Mouse (Mus musculus) bone marrow, adult 2 months (tissue): ENCODE data around the gene Gal. TPM values are rescaled to one million over a fixed set of nuclear protein-coding genes. Genes with fewer than 3 reads are reported as not detected.
A peak's percentile ranks its signal among the peaks of the same experiment; 100 is the strongest.

ENCODE experiments used
- H3K27ac ChIP-seq: fragments of 200-500 bp; 2 replicates; pipeline ENCODE4 v1.5.1; 2012; ENCODE audit warnings: low read depth, mild to moderate bottlenecking, control low read depth, inconsistent platforms, low read length; ENCODE audit not compliant: control insufficient read depth, poor library complexity, insufficient read depth
- H3K4me1 ChIP-seq: fragments of 200-500 bp; 2 replicates; pipeline ENCODE4 v1.6.1; 2011; ENCODE audit warnings: low read length; ENCODE audit not compliant: control insufficient read depth, insufficient read depth
- H3K4me3 ChIP-seq: fragments of 200-500 bp; replicated peaks from 2 replicates; pipeline ENCODE3; 2011; ENCODE audit warnings: mild to moderate bottlenecking, low read depth, low read length, control low read depth; ENCODE audit not compliant: control insufficient read depth
- CTCF ChIP-seq: fragments of 200-500 bp; IDR thresholded peaks from 2 replicates; pipeline ENCODE4 v1.5.1; 2011; ENCODE audit warnings: low read length, control low read depth; ENCODE audit not compliant: control insufficient read depth, insufficient read depth
- POLR2A ChIP-seq: fragments of 200-500 bp; IDR thresholded peaks from 2 replicates; pipeline ENCODE4 v1.6.1; 2011; ENCODE audit warnings: low read depth, mild to moderate bottlenecking, control low read depth, low read length, borderline replicate concordance; ENCODE audit not compliant: control insufficient read depth
- WGBS: fragments of 180-500 bp; shearing (Covaris S2); methylation state at CpG from one replicate; pipeline ENCODE4 v1.1.7; 2018; 5-methylcytosine and 5-hydroxymethylcytosine counted together
- polyA plus RNA-seq: library from polyadenylated mRNA; stranded (reverse); fragments of >200 nt; gene quantifications from 2 replicates; pipeline ENCODE4 v1.2.4, GENCODE M21; 2011; ENCODE audit warnings: low replicate concordance; ENCODE audit not compliant: missing spikeins, insufficient read depth, insufficient read length

Gene Gal
- polyA plus RNA-seq, 1 experiment: not detected

DNA sequence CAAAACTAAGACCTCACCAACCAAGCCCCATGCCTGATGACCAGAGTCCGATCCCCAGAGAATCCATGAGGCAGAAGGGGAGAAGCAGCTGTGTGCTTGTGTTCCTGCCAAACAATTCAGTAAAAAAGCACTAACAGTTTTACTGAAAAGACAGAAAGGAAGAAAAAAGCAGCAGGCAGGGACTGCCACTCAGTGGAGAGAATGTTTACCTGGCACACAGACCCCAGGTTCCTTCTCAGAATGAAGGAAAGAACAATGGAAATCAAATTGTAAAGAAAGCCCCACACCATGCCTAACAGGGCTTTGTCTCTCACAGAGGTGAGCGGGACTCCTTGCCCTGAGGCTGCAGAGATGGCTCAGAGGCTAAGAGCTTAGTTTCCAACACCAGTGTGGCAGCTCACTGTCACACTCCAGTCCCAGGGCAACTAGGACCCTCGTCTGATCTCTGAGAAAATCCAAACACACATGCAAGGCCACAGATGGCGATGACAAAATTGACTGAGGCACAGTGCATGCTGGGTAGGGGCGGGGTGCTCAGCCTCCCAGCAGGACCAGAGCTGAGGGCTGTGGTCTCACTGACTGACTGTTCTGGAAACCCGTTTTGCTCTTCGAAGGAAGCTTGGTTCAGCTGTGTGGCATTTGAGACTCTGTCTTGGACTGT lies 14.9 kb upstream of the Gal start:
- no peak overlapping the region for H3K27ac ChIP-seq
- peaks cover 3% of the 10 kb centered on the region; the same call in 1 of the 2 replicates for H3K4me1 ChIP-seq
- 60% methylated on average over 7 of the region's 7 CpGs for WGBS
- TF ChIP-seq POLR2A (no peak), CTCF (no peak)
- no peak overlapping the region for H3K4me3 ChIP-seq

DNA sequence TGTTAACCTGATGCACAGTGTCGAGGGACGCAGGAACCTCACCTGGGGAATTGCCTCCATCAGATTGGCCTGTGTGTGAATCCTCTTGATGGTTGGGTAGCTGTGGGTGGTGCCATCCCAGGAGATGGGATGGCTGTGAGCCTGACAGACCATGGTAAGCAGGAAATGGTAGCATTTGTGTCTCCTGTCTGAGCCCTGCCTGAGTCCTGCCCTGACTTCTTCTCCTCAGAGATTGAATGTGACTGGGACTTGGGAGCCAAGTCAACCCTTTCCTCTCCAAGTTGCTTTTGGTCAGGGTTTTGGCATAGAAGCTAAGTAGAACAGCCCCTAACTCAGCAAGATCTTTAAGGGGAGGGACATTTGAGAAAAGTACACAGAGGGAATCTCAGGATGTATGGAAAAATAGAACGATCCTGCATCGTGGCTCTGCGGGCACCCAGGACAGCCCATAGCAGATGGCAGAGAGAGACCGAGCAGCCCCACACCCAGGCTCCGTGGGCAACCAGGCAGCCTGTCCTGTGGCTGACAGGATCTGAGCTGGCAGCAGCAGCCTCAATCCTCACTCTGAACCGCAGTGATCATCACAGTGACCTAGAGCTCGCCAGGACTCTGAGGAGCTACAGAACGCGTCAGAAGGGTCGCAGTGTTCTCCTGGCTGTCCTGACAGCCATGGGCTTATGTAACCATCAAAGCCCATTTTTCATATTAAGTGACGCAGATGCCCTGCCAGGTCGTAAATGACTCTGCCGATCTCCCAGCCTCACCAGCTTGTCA lies 13.9 kb upstream of the Gal start:
- 84% methylated on average over 15 of the region's 15 CpGs for WGBS
- no peak overlapping the region for H3K27ac ChIP-seq
- no peak for TF ChIP-seq POLR2A

DNA sequence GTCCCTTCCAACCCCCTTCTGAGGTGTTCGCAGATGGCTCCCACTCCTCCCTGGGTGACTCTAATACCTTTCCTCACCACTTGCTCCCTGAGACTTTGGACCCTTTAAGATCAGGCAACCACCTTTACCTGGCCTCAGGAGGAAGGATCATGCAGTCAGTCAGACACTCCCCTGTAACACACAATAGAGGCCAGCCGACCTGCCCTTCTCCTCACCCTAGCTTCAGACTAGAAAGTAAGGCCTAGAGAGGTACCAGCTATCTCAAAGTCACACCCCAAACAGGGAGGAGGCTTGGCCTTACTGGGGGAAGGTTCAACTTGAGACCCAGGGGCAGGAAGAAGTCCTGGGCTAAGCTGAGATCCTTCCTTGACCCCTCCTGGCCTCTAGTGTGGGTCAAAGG lies 9.9 kb upstream of the Gal start:
- TF ChIP-seq CTCF (no peak), POLR2A (no peak)
- no peak overlapping the region for H3K4me3 ChIP-seq
- 84% methylated on average over 2 of the region's 2 CpGs for WGBS

More for the DNA sequence above, 13.9 kb upstream of the Gal start:
- Histone ChIP-seq H3K4me1 (peaks cover 6% of the 10 kb centered on the region; the same call in 1 of the 2 replicates), H3K4me3 (no peak overlapping the region)

DNA sequence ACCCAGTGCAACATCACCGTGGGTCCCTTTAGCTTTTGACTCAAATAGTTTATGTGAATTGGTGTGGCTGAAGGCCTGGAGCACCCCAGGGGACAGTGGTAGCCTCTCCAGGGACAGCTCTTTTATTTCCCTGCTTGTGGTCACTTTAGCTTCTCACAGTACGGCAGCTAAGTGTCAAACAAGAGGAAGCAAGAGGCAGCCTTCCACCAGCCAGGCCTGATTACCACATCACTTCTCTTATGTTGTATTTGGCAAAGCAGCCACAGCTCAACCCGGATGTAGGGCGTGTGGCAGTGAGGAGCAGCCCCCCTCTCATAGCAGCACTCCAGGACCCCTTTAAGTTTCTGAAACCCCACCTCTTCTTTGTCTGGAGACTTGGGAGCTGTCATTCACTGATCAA lies 8.6 kb upstream of the Gal start:
- H3K4me3 ChIP-seq: no peak overlapping the region
- TF ChIP-seq POLR2A (no peak), CTCF (no peak)
- peaks cover 4% of the 10 kb centered on the region; the same call in 1 of the 2 replicates for H3K4me1 ChIP-seq
- peak overlapping the region; percentile 87 for H3K27ac ChIP-seq
- WGBS: 10% methylated on average over 4 of the region's 4 CpGs

More for the DNA sequence above, 9.9 kb upstream of the Gal start:
- Histone ChIP-seq H3K27ac (no peak overlapping the region), H3K4me1 (peaks cover 4% of the 10 kb centered on the region; the same call in 1 of the 2 replicates)

DNA sequence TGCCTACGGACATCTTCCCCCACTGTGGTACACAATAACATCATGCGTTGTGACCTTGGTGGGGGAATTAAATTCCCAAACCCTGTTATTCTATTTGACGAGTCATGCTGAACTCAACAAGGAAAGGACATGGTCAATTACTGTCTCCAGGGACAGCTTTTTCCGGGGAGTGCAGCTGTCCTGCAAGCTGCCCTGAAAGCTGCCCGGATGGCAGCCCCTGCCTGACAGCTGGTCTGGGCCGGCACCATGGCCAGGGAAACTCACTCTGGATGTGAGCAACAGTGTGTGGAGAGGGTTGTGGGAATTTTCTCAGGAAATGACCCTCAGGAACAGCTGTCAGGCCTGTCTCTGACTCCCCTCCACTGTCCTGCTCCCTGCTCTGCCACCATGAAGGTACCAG lies 8.1 kb upstream of the Gal start:
- Histone ChIP-seq H3K4me1 (peaks cover 4% of the 10 kb centered on the region; the same call in 1 of the 2 replicates), H3K4me3 (no peak overlapping the region), H3K27ac (peak overlapping the region; percentile 87)
- WGBS: 78% methylated on average over 6 of the region's 6 CpGs
- no peak for TF ChIP-seq POLR2A
- no peak for TF ChIP-seq CTCF

DNA sequence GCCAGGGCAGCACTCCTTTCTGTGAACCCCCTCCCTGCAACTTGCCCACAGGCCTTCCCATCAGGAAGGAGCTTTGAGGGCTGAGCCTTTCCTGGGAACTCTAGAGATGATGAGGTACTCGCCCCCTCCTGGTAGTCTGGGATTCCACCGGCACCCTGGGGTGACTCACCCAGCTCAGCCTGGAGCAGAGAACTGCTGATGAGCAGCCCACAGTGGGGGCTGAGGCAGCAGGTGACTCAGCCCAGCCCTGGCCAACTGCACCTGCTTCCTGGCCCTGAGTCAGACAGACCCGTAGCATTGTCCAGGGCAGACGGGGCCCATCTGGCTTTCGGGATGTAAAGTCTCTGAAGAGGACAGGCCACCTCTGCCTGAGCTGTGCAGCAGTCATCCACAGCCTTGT lies 4.9 kb upstream of the Gal start:
- H3K4me3 ChIP-seq: no peak overlapping the region
- TF ChIP-seq POLR2A (no peak), CTCF (no peak)
- H3K4me1 ChIP-seq: peaks cover 2% of the 10 kb centered on the region; the same call in 1 of the 2 replicates
- no peak overlapping the region for H3K27ac ChIP-seq
- WGBS: 52% methylated on average over 5 of the region's 5 CpGs

DNA sequence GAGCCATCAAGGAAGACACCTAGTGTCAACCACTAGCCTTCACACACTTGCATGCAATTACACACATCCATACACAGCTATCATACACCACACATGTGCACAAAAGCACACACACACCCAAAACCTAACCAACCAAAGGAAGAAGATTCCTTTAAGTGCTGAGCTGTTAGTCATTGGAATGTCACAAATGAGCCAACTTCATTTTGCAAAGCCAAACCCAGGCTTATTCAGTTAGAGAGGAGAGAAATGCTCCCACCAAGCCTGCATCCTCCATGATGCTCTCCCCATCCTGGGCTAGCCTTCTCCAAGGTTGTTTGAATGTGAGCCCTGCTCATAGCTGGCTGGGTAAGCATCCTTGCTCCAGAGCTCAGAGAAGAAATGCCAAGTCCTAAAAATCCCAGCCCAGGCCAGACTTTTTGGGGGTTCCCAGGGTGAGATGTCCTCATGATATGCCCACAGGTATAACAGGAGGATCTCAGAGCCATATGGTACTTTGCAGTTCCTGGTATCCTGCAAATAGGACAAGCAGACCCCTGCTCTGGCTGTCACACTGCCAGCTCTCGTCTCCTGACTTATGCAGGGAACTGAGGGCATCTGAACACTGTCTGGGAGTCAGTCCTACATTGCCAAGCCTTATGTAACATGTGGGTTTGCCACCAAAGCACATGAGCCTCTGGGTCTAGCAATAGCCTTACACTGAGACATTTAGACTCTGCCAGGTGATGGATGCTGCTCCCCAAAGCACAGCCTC lies 8.6 kb downstream of the Gal start:
- TF ChIP-seq CTCF (no peak), POLR2A (no peak)
- Histone ChIP-seq H3K4me3 (no peak overlapping the region), H3K4me1 (peaks cover 17% of the 10 kb centered on the region; the same call in 1 of the 2 replicates), H3K27ac (no peak overlapping the region)
- WGBS: 62% methylated on average over 1 of the region's 1 CpGs

DNA sequence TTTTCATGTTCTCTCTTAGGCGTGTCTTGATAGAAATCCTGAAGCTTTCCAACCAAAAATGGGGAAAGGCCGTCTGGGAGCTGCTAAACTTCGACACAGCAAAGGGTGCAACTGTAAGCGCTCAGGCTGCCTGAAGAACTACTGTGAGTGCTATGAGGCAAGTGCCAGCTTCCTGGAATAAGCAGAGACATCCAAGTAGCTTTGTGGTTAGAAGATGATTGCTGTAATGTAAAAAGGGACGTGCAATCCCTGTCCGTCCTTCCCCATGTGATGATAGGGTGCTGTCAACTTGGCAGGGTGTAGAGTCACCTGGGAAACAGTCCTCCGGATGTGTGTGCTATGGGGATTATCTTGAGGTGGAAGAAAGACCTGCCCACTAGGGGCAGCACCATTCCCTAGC lies 10.3 kb downstream of the Gal start:
- H3K27ac ChIP-seq: peak overlapping the region; percentile 28; the same call in 1 of the 2 replicates
- H3K4me3 ChIP-seq: no peak overlapping the region
- WGBS: 43% methylated on average over 7 of the region's 7 CpGs
- TF ChIP-seq POLR2A (no peak), CTCF (no peak)
- peaks cover 19% of the 10 kb centered on the region; the same call in 1 of the 2 replicates for H3K4me1 ChIP-seq
